Mouse (Mus musculus) hindbrain, embryonic 11.5 days (tissue): ENCODE results near the gene Adamts12. TPM values are rescaled to one million over a fixed set of nuclear protein-coding genes. Genes with fewer than 3 reads are reported as not detected.

ENCODE experiments used
- ATAC-seq: fragments of 200-750 bp; cut with Nextera tagmentation; 2 replicates; pipeline ENCODE4 v1.8.0; 2017; ENCODE audit warnings: mild to moderate bottlenecking, moderate TSS enrichment, moderate library complexity; ENCODE audit not compliant: low FRiP score
- DNase-seq: peaks from one replicate; pipeline ENCODE4 v3.0.0-alpha.2; 2015; ENCODE audit warnings: low spot score
- H3K27ac ChIP-seq: fragments of 300-500 bp; sonication (generic); 2 replicates; pipeline ENCODE4 v1.5.1; 2014; ENCODE audit warnings: mild to moderate bottlenecking, low read depth, low read length
- H3K27me3 ChIP-seq: fragments of 300-500 bp; sonication (generic); 2 replicates; pipeline ENCODE4 v1.6.1; 2014; ENCODE audit warnings: mild to moderate bottlenecking, low read length, moderate library complexity, mixed read lengths; ENCODE audit not compliant: control insufficient read depth, insufficient read depth
- H3K36me3 ChIP-seq: fragments of 300-500 bp; sonication (generic); 2 replicates; pipeline ENCODE4 v1.6.1; 2014; ENCODE audit warnings: mild to moderate bottlenecking, low read length, moderate library complexity, mixed read lengths; ENCODE audit not compliant: control insufficient read depth, insufficient read depth
- H3K4me1 ChIP-seq: fragments of 300-500 bp; sonication (generic); replicated peaks from 2 replicates; pipeline ENCODE4 v1.6.1; 2014; ENCODE audit warnings: low read length, mixed read lengths; ENCODE audit not compliant: control insufficient read depth, insufficient read depth
- H3K4me2 ChIP-seq: fragments of 300-500 bp; sonication (generic); replicated peaks from 2 replicates; pipeline ENCODE4 v1.6.1; 2014; ENCODE audit warnings: mild to moderate bottlenecking, low read depth, low read length
- H3K4me3 ChIP-seq: fragments of 300-500 bp; sonication (generic); 2 replicates; pipeline ENCODE4 v1.5.1; 2014; ENCODE audit warnings: low read depth, low read length
- H3K9ac ChIP-seq: fragments of 300-500 bp; sonication (generic); 2 replicates; pipeline ENCODE4 v1.6.1; 2014; ENCODE audit warnings: low read depth, low read length
- H3K9me3 ChIP-seq: fragments of 300-500 bp; sonication (generic); 2 replicates; pipeline ENCODE4 v1.6.1; 2016; ENCODE audit warnings: low read length; ENCODE audit not compliant: control insufficient read depth
- WGBS: fragments of 180-500 bp; shearing (Covaris S2); extraction: QIAGEN DNeasy Blood & Tissue Kit; methylation state at CpG from one replicate; pipeline ENCODE4 v1.1.7; 2014; 5-methylcytosine and 5-hydroxymethylcytosine counted together
- polyA plus RNA-seq: library from polyadenylated mRNA; unstranded; fragments of >200 nt; fragmentation: Nextera tagmentation; extraction: Ambion mirVana; gene quantifications from 2 replicates; pipeline ENCODE4 v1.2.1, GENCODE M21; 2014

The Adamts12 gene
- polyA plus RNA-seq, 1 experiment from 2014 or later, result 2.7 TPM

- no peak for ATAC-seq
- no peak for DNase-seq
- Histone ChIP-seq H3K4me1 (no peaks in the 10 kb centered on the region), H3K4me2 (no peak overlapping the region), H3K4me3 (no peak overlapping the region), H3K27me3 (no peaks in the 10 kb centered on the region), H3K27ac (no peak overlapping the region), H3K9me3 (no peaks in the 10 kb centered on the region), H3K36me3 (no peaks in the 10 kb centered on the region), H3K9ac (no peak overlapping the region)
- WGBS, result 87% methylated on average over 7 of the region's 7 CpGs
Measured at GRCm38 (mm10) chr15:11339467-11340180, 275.0 kb downstream of the Adamts12 start.

- Histone ChIP-seq H3K9me3 (no peaks in the 10 kb centered on the region), H3K4me1 (no peaks in the 10 kb centered on the region), H3K4me2 (no peak overlapping the region), H3K27me3 (no peaks in the 10 kb centered on the region), H3K4me3 (no peak overlapping the region), H3K36me3 (no peaks in the 10 kb centered on the region), H3K9ac (no peak overlapping the region), H3K27ac (no peak overlapping the region)
- ATAC-seq (no peak), DNase-seq (no peak)
- WGBS, result 56% methylated on average over 3 of the region's 3 CpGs
Measured at GRCm38 (mm10) chr15:11355865-11356264, 291.3 kb downstream of the Adamts12 start.

GRCm38 (mm10) chr15:11357501-11357900 is 292.9 kb downstream of the Adamts12 start:
- no peak for ATAC-seq
- H3K36me3 ChIP-seq, result no peaks in the 10 kb centered on the region
- H3K4me2 ChIP-seq, result no peak overlapping the region
- H3K9me3 ChIP-seq, result no peaks in the 10 kb centered on the region
- H3K4me1 ChIP-seq, result no peaks in the 10 kb centered on the region
- no peak for DNase-seq
- no peaks in the 10 kb centered on the region for H3K27me3 ChIP-seq
- H3K9ac ChIP-seq, result no peak overlapping the region
- no peak overlapping the region for H3K27ac ChIP-seq
- 98% methylated on average over 2 of the region's 2 CpGs for WGBS
- H3K4me3 ChIP-seq, result no peak overlapping the region

- Histone ChIP-seq H3K4me3 (no peak overlapping the region), H3K9ac (no peak overlapping the region), H3K27ac (no peak overlapping the region), H3K36me3 (no peaks in the 10 kb centered on the region), H3K27me3 (no peaks in the 10 kb centered on the region), H3K9me3 (no peaks in the 10 kb centered on the region), H3K4me1 (no peaks in the 10 kb centered on the region), H3K4me2 (no peak overlapping the region)
- WGBS, result 94% methylated on average over 1 of the region's 1 CpGs
- DNase-seq (no peak), ATAC-seq (no peak)
Measured at GRCm38 (mm10) chr15:11360888-11361287, 296.3 kb downstream of the Adamts12 start.

GRCm38 (mm10) chr15:11361824-11362223 is 297.2 kb downstream of the Adamts12 start:
- Histone ChIP-seq H3K9me3 (no peaks in the 10 kb centered on the region), H3K27ac (no peak overlapping the region), H3K9ac (no peak overlapping the region), H3K4me3 (no peak overlapping the region), H3K4me2 (no peak overlapping the region), H3K4me1 (no peaks in the 10 kb centered on the region), H3K36me3 (no peaks in the 10 kb centered on the region), H3K27me3 (no peaks in the 10 kb centered on the region)
- 91% methylated on average over 5 of the region's 5 CpGs for WGBS
- ATAC-seq (no peak), DNase-seq (no peak)

- no peak overlapping the region for H3K4me3 ChIP-seq
- H3K36me3 ChIP-seq, result no peaks in the 10 kb centered on the region
- no peaks in the 10 kb centered on the region for H3K4me1 ChIP-seq
- no peak overlapping the region for H3K9ac ChIP-seq
- no peaks in the 10 kb centered on the region for H3K27me3 ChIP-seq
- no peak overlapping the region for H3K27ac ChIP-seq
- DNase-seq (no peak), ATAC-seq (no peak)
- WGBS, result 64% methylated on average over 2 of the region's 2 CpGs
- H3K4me2 ChIP-seq, result no peak overlapping the region
- H3K9me3 ChIP-seq, result no peaks in the 10 kb centered on the region
Measured at GRCm38 (mm10) chr15:11364112-11364511, 299.5 kb downstream of the Adamts12 start.

GRCm38 (mm10) chr15:11364795-11365194 is 300.2 kb downstream of the Adamts12 start:
- 90% methylated on average over 1 of the region's 1 CpGs for WGBS
- Histone ChIP-seq H3K9me3 (no peaks in the 10 kb centered on the region), H3K4me2 (no peak overlapping the region), H3K27me3 (no peaks in the 10 kb centered on the region), H3K36me3 (no peaks in the 10 kb centered on the region), H3K4me3 (no peak overlapping the region), H3K27ac (no peak overlapping the region), H3K4me1 (no peaks in the 10 kb centered on the region), H3K9ac (no peak overlapping the region)
- no peak for ATAC-seq
- no peak for DNase-seq

- Histone ChIP-seq H3K36me3 (no peaks in the 10 kb centered on the region), H3K9ac (no peak overlapping the region), H3K9me3 (no peaks in the 10 kb centered on the region), H3K27ac (no peak overlapping the region), H3K27me3 (no peaks in the 10 kb centered on the region), H3K4me3 (no peak overlapping the region), H3K4me2 (no peak overlapping the region), H3K4me1 (no peaks in the 10 kb centered on the region)
- no peak for DNase-seq
- WGBS, result 86% methylated on average over 3 of the region's 3 CpGs
- ATAC-seq, result no peak
Measured at GRCm38 (mm10) chr15:11369572-11369971, 305.0 kb downstream of the Adamts12 start.

- H3K27ac ChIP-seq, result no peak overlapping the region
- DNase-seq (no peak), ATAC-seq (no peak)
- H3K9ac ChIP-seq, result no peak overlapping the region
- no peaks in the 10 kb centered on the region for H3K36me3 ChIP-seq
- no peak overlapping the region for H3K4me3 ChIP-seq
- H3K27me3 ChIP-seq, result no peaks in the 10 kb centered on the region
- 90% methylated on average over 7 of the region's 7 CpGs for WGBS
- H3K4me1 ChIP-seq, result no peaks in the 10 kb centered on the region
- no peaks in the 10 kb centered on the region for H3K9me3 ChIP-seq
- H3K4me2 ChIP-seq, result no peak overlapping the region
Measured at GRCm38 (mm10) chr15:11370477-11371085, 306.0 kb downstream of the Adamts12 start.
